Mouse (Mus musculus) hematopoietic stem cell, adult 5-6 weeks (primary cell): ENCODE results near the gene Casz1. TPM values are rescaled to one million over a fixed set of nuclear protein-coding genes. Genes with fewer than 3 reads are reported as not detected.

Source experiments
- ATAC-seq, 2 experiments: fragments of 125-278 bp in 1 of 2; replicated peaks in 1 of 2; 2 replicates each; pipeline ENCODE4 v1.8.0; 2016 to 2017; ENCODE audit warnings: inconsistent platforms in 2 of 2, mild to moderate bottlenecking in 2 of 2, moderate number of reproducible peaks in 2 of 2, low read depth in 1 of 2, moderate TSS enrichment in 1 of 2; ENCODE audit not compliant: low FRiP score in 2 of 2, poor library complexity in 2 of 2, severe bottlenecking in 2 of 2, insufficient read depth in 1 of 2, low TSS enrichment in 1 of 2
- total RNA-seq: library from RNA; stranded (forward); fragments of 172-1452, 232-1000 nt; gene quantifications from 2 replicates; pipeline ENCODE4 v1.2.3, GENCODE M21; 2017

Casz1 gene
- total RNA-seq, 1 experiment from 2014 or later: 3.4 TPM

DNA sequence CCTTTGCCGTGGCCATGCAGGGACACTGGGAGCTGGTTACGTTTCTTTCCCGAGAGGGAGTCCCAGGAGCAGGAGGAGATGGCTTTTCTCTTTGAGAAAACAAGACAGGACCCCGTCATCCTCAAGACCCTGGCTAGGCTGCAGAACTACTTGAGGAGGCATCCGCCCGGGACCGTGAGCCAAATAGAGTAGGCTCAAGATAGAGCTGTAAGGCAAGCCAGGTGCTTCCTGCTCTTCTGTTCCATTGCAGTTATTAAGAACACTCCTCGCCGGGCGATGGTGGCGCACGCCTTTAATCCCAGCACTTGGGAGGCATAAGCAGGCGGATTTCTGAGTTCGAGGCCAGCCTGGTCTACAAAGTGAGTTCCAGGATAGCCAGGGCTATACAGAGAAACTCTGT is 80.4 kb downstream of the Casz1 start:
- no peak for ATAC-seq

DNA sequence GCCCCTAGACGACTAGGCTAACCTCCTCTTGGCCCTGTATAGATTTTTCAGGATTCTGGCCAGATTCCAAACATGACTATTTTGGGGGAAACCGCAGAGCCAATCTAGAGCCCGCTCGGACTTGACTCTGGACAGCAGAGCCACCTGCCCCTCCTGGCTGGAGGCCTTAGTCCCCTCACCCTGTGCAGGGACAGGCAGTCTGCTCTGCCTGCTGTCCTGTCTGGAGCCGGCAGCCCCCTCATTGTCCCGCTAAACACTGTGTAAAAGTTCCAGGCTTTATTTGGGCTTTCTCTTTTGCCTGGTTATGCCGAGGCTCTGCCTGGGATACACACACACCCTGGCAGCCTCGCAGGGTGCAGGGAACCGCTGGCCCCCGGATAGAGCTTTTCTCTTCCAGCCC is 81.2 kb downstream of the Casz1 start:
- no peak for ATAC-seq

DNA sequence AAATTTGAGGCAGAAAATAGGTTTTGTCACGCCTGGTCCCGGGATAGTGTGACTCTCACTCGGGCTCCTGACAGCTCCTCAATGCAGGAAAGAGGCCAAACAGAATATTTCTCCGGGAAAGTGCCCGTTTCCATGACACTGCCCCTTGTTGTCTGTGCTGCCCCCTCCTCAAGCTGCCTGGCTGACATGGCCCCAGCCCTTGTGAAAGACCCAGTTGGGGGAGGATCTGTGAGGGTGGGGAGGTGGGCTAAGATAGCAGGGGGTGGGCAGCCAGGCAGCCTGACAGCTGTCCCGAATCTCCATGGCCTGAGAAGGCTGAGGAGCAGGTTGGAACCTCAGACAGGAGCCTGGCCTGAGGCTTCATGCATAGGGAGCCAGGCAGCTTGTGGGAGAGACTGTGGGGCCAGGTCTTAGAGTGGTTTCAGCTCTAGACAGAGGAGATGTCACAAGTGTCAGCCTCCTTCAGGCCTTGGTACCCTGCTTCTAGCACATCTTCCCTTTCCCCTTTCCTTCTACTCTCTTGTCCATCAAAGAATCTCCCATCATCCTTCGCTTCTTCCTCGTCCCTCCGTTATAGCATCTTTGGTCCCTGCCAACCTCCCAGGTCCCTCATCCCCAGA is 81.8 kb downstream of the Casz1 start:
- ATAC-seq: no peak

DNA sequence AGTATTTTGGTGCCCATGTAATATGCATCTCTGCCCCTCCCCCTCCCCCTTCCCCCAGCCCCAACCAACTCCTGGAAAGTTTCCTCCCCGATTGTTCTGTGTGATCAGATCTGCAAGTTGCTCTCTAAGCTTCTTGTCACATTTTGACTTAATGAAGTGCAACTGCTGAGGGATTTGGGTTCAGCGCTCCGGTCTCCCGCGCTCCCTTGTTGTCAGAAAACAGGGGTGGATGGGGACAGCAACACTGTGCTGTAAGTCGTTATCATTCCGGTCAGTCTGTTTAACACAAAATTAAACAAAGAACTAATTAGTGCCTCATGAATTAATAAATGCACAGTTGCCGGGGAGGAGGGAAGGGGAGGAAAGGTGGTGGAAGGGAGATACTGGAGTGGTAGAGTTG is 84.0 kb downstream of the Casz1 start:
- no peak for ATAC-seq

DNA sequence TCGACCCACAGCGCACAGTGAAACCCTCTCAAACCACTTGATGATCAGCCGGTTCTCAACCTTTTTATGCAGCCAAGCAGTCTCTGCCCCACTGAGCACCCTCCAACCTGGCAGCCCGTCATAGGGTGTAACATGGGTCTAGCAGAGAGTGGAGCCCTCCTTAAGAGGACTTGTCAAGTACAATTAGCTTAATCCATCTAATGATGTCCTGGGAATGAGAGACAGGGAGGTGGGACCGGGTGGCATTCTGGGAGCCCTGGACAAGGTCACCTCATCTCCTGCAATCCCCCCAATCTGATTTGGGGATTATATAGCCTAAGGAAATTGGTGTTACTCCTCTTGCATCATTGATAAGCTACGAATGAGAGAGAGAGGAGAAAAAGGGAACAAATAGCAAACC is 84.8 kb downstream of the Casz1 start:
- no peak for ATAC-seq

DNA sequence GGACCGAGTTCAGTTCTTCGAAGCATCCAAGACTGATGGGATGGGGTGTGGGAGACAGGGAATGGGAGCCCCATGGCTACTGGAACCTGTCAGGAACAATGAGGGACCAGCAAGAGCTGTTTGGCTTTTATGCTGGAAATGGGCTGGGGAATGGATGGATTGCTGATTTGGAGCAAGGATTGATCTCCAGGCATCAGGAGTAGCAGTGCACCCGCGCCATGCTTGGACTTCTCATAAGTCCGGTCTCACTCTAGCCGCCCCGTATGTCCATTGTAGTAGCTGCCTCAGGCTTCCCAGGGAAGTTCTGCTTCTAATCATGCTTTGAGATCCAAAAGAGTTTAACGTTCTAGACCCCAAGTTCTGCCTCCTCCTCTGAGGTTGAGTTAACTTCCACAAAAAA is 86.2 kb downstream of the Casz1 start:
- ATAC-seq: no peak

DNA sequence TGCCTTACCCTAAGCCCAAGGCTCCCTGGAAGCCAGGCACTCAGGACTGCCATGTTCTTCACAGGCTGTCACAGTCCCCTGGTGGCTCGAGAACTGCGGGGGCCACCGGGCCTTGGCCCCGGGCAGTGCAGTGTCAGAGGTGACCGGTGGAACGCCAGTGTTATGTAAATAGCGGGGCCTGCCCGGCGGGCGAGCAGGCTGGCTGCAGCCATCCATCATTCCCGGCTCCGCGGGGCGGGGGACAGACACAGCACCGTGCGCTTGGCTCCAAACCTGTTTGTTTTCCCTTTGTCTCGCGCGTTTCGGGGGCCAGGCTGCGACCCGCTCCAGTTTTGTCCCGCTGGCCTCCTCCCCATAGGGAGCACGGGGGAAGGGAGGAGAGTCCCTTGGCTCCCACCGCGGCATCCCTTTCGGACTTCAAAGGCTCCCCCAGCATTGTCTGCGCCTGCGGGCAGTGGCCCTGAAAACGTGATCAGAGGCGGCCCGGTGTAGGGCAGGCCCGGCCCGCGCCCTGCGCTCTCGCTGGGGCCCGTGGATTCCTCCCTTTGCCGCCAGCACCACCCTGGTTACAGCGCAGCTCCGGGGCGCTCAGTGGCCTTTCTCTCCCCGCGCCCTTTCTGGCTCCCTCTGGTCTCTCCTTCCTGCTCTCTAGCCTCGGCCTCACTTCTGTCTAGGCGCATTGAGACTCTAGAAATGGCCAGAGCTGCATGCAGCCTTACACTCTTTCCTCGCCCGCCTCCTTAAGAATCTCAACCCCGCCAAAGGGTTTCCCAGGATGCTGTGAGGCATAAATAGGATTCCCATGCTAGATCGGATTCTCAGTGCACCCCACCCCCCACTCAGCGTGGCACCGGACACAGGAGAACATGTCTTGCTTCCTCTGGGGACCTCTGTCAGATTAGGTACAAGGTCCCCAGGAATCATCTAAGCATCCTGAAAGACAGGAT is 86.9 kb downstream of the Casz1 start:
- peak; percentile 18 to 27; a peak in 2 of 4 replicates for ATAC-seq

DNA sequence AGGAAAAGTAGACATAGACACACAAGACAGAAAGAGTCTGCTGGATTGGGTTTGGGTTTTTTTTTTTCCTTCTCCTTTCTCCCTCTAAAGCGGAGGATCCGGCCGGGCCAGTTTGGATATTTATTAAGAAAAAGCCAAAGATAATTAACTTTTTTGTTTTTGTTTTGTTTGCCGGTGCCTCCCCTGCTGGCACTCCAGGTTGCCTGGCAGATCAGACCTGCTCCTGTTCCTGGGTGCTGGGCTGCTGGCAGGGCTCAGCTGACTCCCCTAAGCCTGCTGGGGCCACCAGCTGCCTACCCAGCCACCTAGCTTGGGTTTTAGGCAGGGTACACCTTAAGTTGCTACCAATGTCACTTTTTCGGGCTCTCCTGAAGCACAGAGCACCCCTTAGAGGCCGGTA is 91.9 kb downstream of the Casz1 start:
- no peak for ATAC-seq

DNA sequence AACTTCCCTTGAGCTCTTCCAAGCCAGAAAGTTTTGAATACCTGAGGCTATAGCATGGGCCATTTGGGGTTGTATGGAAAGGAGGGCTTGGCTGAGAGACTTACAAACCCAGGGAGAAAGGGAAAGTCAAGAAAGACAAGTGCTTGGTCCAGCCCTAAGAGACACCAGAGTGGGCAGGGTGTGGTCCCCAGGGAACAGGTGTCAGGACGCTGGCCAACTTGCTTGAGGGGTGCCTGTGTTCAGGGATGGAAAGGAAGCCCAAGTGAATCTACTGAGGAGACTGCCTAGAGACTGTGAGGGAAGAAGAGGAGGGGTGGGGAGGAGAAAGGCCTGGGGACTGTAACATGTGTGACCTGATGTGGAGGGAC is 95.7 kb downstream of the Casz1 start:
- ATAC-seq: no peak

DNA sequence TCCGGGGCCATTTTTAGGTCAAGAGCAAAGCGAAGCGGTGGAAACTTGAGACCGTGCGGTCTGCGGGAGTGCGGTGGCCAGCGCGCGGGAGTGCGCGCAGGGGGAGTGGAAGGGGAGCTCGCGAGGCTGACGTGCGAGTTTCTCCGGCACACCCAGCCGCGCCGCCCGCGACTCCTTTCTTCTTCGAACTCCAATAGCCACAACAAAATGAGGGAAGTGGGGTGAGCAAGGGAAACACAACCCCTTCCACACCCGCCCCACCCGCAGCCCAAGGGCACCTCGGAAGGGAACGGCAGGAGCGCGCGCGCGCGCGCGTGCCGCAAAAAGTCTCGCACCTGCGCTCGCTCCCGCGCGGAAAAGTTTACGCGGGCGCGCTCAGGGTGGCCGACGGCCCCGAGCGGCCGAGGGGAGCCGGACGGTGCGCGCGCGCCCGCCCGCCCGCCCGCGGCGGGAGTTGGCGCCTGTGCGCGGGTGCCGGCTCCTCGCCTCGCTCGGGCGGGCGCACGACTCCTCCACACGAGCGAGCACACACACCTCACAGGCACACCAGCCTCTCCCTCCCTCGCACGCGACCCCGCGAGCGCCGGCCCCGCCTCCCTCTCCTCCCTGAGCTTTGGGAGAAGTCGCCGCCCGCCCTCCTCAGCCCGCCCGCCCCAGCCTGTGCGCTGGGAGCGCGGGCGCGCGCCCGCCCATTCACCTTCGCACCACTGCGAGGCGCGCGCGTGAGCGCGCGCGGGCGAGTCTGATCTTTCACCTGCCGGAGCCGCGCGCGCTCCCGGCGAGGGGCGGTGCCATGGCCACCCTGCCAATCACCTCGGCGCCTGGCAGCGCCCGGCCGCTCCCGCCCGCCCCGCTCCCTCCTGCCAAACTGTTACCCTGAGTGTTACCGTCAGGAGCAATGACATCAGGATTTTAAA is 96.3 kb downstream of the Casz1 start:
- peak; percentile 39 to 47 for ATAC-seq

DNA sequence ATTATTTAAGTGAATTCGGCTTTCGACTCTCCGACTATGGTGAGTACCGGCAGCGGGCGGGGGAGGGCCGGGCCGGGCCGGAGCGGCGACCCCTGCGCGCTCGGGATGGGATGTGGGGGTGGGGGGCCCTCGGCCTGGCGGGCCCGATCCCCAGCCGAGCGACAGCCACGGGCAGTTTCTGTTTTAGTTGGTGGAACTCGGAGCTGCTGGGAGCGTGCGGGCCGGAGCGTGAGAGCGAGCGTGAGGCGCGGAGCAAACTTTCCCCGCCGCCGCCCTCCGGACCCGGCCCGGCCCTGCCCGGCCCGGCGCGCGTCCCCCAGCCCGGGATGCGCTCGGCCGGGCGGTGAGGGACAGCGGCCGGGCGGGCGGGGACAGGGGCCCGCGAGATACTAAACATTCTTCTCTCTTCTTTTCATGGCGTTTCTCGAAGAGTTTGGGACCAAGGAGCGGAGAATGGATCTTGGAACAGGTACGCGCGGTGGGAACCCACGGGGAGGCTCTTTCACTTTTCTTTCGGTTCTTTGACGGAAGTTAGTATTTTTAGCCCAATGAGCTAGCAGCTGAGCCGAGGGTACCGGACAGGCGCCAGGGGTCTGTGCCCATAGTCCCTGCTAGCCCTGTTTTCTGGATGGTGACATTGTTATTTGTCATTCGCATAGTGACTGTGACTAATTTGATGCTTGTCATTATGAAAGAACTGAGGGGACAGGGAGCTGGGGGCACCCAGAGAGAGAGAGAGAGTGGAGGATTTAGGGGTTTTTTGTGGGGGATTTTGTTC is 97.2 kb downstream of the Casz1 start:
- no peak for ATAC-seq

DNA sequence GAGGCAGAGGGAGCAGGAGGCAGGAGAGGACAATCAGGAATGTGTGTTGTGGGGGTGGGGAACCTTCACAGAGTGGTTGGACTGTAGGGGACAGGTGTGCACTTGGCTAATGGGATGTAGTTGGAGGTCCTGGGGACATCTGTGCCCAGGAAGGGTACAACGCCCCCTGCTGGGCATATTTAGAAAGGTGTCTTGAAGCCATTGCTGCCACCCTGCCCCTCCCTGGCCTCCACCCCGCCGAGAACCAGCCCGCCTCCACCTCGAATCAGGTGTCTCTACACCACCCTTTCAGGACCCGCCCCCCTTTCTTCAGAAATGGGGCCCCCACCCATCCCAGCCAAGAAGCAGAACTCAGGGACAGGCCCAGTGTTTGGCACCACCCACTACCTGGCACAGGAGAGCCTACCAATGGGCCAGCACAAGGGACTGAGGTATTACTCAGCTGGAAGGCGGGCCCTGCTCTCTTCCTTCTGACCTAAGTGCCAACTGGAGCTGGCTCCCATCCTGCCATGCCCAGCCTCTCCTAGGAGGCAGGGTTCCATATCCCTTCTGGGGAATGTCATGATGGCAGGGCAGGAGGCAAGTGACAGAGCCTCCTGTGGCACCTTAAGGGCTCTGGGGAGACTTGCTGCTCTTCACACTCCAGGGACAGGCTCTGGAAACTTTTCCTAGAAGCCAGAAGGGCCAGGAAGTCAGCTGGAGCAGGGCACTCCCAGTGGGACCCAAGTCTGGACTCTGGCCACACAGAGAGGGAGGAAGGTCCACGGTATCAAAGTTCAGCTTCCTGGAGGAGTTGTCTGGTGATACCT is 98.9 kb downstream of the Casz1 start:
- peak in 1 of 2 experiments; percentile 31; a peak in 2 of 4 replicates for ATAC-seq

DNA sequence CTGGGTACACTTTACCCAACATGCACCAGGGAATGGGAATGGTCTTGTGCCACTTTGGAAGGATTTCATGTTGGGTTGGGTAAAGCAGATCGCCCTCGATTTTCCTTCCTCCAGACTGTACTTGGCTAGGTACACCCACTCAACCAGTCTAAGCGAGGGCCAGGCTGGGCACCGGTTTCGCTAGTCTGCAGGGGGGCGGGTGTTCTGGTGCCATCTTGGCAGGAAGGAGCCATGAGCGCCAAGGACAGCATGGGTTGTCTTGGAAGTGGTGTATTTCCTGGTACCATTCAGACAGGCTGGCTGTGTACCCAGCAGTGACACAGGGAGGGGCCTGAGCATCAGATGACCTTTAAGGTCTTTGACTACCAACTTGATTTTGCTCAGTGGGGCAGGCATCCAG is 101.1 kb downstream of the Casz1 start:
- ATAC-seq: no peak

DNA sequence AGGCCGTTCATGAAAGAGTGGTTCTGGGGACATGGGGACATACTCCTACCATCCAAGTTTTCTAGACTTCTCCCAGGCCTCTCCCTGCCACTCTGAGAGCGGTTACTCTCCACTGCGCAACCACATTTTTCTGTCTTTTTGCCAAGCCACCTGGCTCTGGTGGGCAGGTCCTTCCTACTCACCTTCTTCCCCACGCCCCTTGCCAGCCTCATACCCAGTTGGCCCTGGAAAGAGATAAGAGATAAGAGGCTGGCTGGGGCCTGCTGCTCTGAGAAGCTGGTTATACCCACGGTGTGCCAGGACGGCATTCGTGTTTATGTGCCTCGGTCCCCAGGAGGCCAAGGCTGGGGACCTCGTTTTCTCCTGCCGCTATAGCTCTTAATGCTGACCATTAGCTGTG is 102.6 kb downstream of the Casz1 start:
- ATAC-seq: no peak

DNA sequence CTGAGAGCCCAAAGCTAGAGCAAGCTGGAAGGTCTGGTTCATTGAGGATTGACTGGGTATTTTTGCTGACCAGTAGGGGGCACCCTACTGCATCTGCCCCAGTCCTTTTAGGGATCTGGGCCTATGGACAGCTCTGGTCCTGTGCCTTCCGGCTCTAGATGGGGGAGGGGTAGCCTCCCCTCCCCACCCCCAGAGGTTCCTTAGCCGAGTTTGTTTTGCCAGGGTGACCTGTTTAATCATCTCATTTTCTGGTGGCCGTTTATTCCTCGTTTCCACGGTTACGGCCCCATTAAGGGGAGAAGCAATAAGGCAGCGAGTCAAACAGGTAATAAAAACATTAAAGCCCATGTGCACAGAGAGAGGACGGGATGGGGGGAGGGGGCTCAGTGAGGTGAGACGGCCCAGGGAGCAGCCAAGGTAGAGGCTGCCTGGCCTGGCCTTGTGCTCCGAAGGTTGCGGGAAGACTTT is 104.0 kb downstream of the Casz1 start:
- no peak for ATAC-seq

DNA sequence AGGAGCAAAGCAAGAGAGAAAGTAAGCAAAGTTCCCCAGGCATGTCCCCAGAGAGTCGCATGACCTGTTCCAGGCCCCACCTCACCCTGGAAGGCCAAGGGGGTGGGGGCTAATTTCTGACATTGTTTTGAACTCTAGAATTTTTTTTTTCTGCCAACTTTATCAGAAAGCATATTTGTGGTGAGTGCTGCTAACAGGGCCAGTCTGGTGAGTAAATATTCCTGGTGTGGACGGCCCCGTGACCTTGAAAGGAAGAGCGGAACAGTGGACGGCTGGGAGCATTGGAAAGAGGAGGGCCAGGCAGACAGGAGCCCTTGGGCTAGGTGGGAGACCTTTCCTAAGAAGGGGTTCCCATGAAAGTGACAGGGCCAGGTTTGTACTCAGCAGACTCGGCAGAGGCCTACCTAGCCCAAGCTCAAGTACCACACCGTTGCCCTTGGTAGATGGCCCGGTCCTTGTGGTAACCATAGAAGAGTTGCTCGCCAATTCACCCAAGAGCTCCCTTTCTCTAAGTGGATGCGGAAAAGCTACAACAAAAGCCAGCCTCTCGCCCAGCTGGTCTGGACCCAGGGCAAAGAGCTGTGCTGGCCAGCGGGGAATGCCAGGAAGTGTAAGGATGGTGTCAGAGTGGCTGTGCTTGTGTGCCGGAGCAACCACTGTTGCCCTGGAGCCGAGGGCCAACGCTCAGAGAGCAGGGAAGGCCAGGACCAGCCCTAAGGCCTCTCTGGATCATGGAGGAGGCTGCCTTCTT is 104.7 kb downstream of the Casz1 start:
- no peak for ATAC-seq
